Mouse (Mus musculus): Measurements from ENCODE around the gene Vmn1r71.

DNA sequence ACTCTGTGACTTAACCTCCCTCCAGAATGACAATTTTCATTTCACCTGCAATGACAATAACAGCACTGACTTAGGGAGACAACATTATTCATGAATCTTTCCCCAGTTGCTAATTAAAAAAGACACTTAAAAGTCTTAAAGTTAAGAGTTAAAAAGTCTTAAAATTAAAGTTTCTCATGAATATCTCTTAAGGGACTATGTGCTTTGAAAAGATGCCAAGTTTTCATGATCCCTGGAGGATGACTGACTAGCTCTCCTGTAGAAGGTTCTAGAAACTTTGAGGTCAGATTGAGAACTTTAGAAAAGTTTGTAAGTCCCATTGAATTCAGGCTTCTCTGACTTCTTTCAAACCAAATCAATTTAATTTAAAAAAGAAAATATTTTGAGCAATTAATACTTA lies at the start of gene Vmn1r71:
- TF ChIP-seq POLR2A (IDR thresholded peaks at IDR 0.05; ENCODE audit: borderline replicate concordance, extremely low read depth, insufficient read depth, insufficient read length, poor library complexity, severe bottlenecking) (no peak), CTCF (IDR thresholded peaks at IDR 0.05; ENCODE audit: borderline replicate concordance, extremely low read depth, insufficient read depth, insufficient read length) (no peak)
